Comparison of ENCODE assay signal across 8 mouse cellular contexts in the genomic region with DNA sequence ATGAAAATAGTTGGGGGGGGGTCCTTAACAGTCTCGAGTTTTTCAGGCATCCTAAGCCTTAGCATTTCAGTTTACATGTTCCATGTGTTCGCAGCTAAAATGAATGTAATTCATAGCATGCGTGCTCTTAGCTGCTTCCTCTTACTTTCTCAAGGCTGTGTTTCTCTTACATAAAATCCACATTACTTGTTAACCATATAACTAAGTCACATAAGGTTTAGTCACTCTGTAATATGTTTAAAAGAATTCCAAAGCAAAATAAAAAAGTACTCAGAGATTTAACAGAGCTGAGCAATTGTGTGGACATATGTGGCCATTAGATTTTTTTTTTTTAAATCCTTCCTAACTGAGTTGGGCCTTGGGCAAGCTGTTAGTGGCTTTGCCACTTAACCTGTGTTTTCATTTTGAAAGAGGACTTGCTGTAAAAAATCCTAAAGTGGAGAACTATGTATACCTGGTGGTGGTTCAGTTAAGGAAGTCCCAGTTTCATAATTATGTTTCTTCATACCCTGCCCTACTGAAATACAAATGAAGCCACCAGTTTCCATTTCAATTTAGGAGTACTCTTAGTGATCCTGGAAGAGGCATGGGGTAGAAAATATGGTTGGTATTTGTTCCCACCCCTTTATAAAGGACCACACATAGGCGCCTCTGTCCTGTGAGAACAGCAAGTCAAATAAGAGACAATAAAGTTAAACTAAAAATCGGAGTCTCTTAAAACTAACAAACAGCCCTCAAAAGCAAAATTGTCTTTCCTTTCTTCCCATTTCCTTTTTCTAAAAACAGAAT. TPM values are rescaled to one million over a fixed set of nuclear protein-coding genes. Genes with fewer than 3 reads are reported as not detected.
DNase-seq lines count a peak whose midpoint lies in the region; ATAC-seq and TF ChIP-seq lines count a peak whose summit lies in the region.

No protein-coding gene starts in this region.

- no peak for TF ChIP-seq EP300 in heart, postnatal 0 days (IDR thresholded peaks at IDR 0.05; ENCODE audit: low read depth)

- no peak for TF ChIP-seq POLR2A in cerebellum, adult 2 months (IDR thresholded peaks at IDR 0.05; ENCODE audit: borderline replicate concordance, insufficient read depth, low read length)

- peak overlapping the region; percentile 40 for H3ac ChIP-seq in C2C12 (ENCODE audit: control insufficient read depth, insufficient read length, low read depth)

- H3K79me3 ChIP-seq in C2C12 (ENCODE audit: low read depth): peaks cover 58% of the 10 kb centered on the region

- peak overlapping the region; percentile 75 for H3K9ac ChIP-seq in heart, postnatal 0 days (replicated peaks; ENCODE audit: low read depth, low read length)

- TF ChIP-seq CTCF in cerebellum, adult 2 months (IDR thresholded peaks at IDR 0.05; ENCODE audit: borderline replicate concordance, insufficient read depth, low read depth, low read length): no peak
- TF ChIP-seq CTCF in C2C12 (IDR thresholded peaks at IDR 0.05; ENCODE audit: control insufficient read depth, insufficient read depth, insufficient read length): no peak
- TF ChIP-seq CTCF in heart, postnatal 0 days (IDR thresholded peaks at IDR 0.05; ENCODE audit: low read depth): no peak

- H3K79me2 ChIP-seq in C2C12 (ENCODE audit: control insufficient read depth, insufficient read depth): peaks cover 67% of the 10 kb centered on the region

- H3K4me2 ChIP-seq in heart, postnatal 0 days (ENCODE audit: low read depth, low read length): peak overlapping the region; percentile 83

- H3K27me3 ChIP-seq in cerebellum, adult 2 months (ENCODE audit: control insufficient read depth, insufficient read depth, low read length): no peaks in the 10 kb centered on the region
- no peaks in the 10 kb centered on the region for H3K27me3 ChIP-seq in C2C12 (ENCODE audit: control insufficient read depth, insufficient read depth, insufficient read length)
- H3K27me3 ChIP-seq in heart, postnatal 0 days (ENCODE audit: control insufficient read depth, insufficient read depth, low read length): no peaks in the 10 kb centered on the region

- no peak for ATAC-seq in cerebellum, adult (ENCODE audit: insufficient number of reproducible peaks, low FRiP score, low TSS enrichment)
- no peak for ATAC-seq in heart, postnatal 0 days (ENCODE audit: insufficient read depth, low read depth)
- peak; percentile 43 for ATAC-seq in megakaryocyte, adult 5-6 weeks (ENCODE audit: poor library complexity, severe bottlenecking)

- WGBS in cerebellum, adult 2 months: 7% methylated on average over 5 of the region's 5 CpGs
- WGBS in heart, postnatal 0 days: 6% methylated on average over 5 of the region's 5 CpGs

- H3K4me1 ChIP-seq in cerebellum, adult 2 months (ENCODE audit: control insufficient read depth, insufficient read depth, low read length): peaks cover 2% of the 10 kb centered on the region; the same call in 1 of the 2 replicates
- peaks cover 33% of the 10 kb centered on the region for H3K4me1 ChIP-seq in heart, postnatal 0 days (ENCODE audit: control insufficient read depth, insufficient read depth)

- DNase-seq in cerebellum, adult 2 months: no peak
- no peak for DNase-seq in heart, postnatal 0 days (ENCODE audit: low spot score)
- no peak for DNase-seq in cerebellum, postnatal 4 days (ENCODE audit: low spot score in 2 of 2)
- DNase-seq in yolk sac, embryonic 10.5 days (ENCODE audit: low spot score): no peak
- DNase-seq in adrenal gland, adult 18-20 months (ENCODE audit: low spot score in 2 of 2): no peak

- peaks cover 16% of the 10 kb centered on the region for H3K36me3 ChIP-seq in C2C12 (ENCODE audit: control insufficient read depth, insufficient read depth)
- no peaks in the 10 kb centered on the region for H3K36me3 ChIP-seq in heart, postnatal 0 days (replicated peaks; ENCODE audit: control insufficient read depth, insufficient read depth, low read length)

- no peaks in the 10 kb centered on the region for H3K9me3 ChIP-seq in heart, postnatal 0 days (replicated peaks; ENCODE audit: control insufficient read depth, low read length)

- H3K27ac ChIP-seq in cerebellum, adult 2 months (ENCODE audit: insufficient read depth, low read length): no peak overlapping the region
- peak overlapping the region; percentile 97 for H3K27ac ChIP-seq in heart, postnatal 0 days (ENCODE audit: low read depth)

- H3K4me3 ChIP-seq in cerebellum, adult 2 months (replicated peaks; ENCODE audit: insufficient read depth, low read depth, low read length): peak overlapping the region; percentile 58
- peak overlapping the region; percentile 67 for H3K4me3 ChIP-seq in C2C12 (ENCODE audit: insufficient read depth, poor library complexity, severe bottlenecking)
- H3K4me3 ChIP-seq in heart, postnatal 0 days (ENCODE audit: low read depth, low read length): peak overlapping the region; percentile 90

TF ChIP-seq in C2C12, 6 proteins besides CTCF, POLR2A, EP300 and RAD21:
- TF ChIP-seq MYOD1 (IDR thresholded peaks at IDR 0.05; ENCODE audit: control insufficient read depth, insufficient read length, low read depth) (no peak), USF1 (IDR thresholded peaks at IDR 0.05; ENCODE audit: low read depth) (no peak), MAX (IDR thresholded peaks at IDR 0.05) (no peak), FOSL1 (IDR thresholded peaks at IDR 0.05; ENCODE audit: insufficient read depth, low read length, poor library complexity, severe bottlenecking) (no peak), MYOG (IDR thresholded peaks at IDR 0.05; ENCODE audit: control insufficient read depth, extremely low read depth, insufficient read length) (no peak), CEBPB (IDR thresholded peaks at IDR 0.05; ENCODE audit: low read depth) (no peak)

RNA-seq across cellular contexts. Expression of a gene that starts 2.0 kb away (rescaled TPM):
- polyA plus RNA-seq in cerebellum, adult 2 months (2012; rRNA removed): 34.9 and 38.1 TPM in 2 replicates
- polyA plus RNA-seq in C2C12 (2012; fragmentation: generic; extraction: Trizol): 29.4 TPM
- total RNA-seq in heart, postnatal 0 days (2014; rRNA removed; ENCODE audit: low replicate concordance): 31.3 and 42.9 TPM in 2 replicates
- 15.7 and 17.1 TPM in 2 replicates for polyA plus RNA-seq in heart, postnatal 0 days (2015; fragmentation: Nextera tagmentation; extraction: Ambion mirVana)
- 11.6 and 14.0 TPM in 2 replicates for total RNA-seq in megakaryocyte, adult 5-6 weeks (2015)
- total RNA-seq in megakaryocyte, adult 5-6 weeks (2017): 11.2 and 17.6 TPM in 2 replicates
- total RNA-seq in adrenal gland, adult 18-20 months (2021): 100 to 1,000 TPM; 143 to 202 TPM
